Mouse (Mus musculus) ES-E14 (cell line): ENCODE measurements around the gene Nell2.

Source experiments
- HCFC1 ChIP-seq: IDR thresholded peaks from 2 replicates; pipeline ENCODE4 v1.6.1; 2012; ENCODE audit warnings: low read length, inconsistent platforms, borderline replicate concordance; ENCODE audit not compliant: insufficient read depth
- MAFK ChIP-seq: IDR thresholded peaks from 2 replicates; pipeline ENCODE4 v1.6.1; 2014; ENCODE audit warnings: mild to moderate bottlenecking, low read depth, low read length, inconsistent platforms; ENCODE audit not compliant: insufficient read depth
- ZC3H11A ChIP-seq: IDR thresholded peaks from 2 replicates; pipeline ENCODE4 v1.6.1; 2012; ENCODE audit warnings: low read depth, mild to moderate bottlenecking, inconsistent platforms, low read length, borderline replicate concordance
- ZNF384 ChIP-seq: IDR thresholded peaks from 2 replicates; pipeline ENCODE4 v1.6.1; 2012; ENCODE audit warnings: low read depth, low read length, inconsistent platforms

DNA sequence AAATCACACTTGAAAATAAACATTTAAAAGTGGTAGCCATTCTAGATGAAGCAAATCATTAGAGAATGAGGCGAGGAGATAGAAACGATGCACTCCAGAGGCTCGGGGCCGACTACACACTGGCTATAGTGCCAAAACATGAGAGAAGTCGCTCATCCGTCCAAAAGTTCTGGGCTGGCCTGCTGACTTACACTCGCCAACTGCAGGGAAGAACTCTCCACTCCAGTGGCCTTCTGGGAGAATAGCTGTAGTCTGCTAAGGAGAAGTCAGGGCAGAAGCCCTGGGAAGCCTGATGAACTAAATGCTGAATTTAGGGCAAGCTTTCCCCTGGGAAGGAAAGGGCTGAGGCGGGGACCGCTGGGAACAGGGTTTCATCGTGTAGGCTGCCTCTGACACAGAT is 231.8 kb downstream of the Nell2 start:
- TF ChIP-seq HCFC1 (no peak), ZNF384 (no peak), ZC3H11A (no peak), MAFK (no peak)
